Mouse (Mus musculus): Measurements from ENCODE around the gene Mep1a. TPM values are rescaled to one million over a fixed set of nuclear protein-coding genes. Genes with fewer than 3 reads are reported as not detected.
"Not testable (repeated sequence)": the region's sequence is repeated elsewhere in the genome, so short reads cannot be mapped to it uniquely, and the experiment has no call there.

Mep1a gene
- polyA plus RNA-seq (2017; shearing (Covaris generic)): not detected

- no peak for ATAC-seq
Measured at GRCm38 (mm10) chr17:43502592-43502991, at the start of gene Mep1a. Mep1a (minus strand) TSS chr17:43502812.

GRCm38 (mm10) chr17:43551122-43551630, 48.6 kb upstream of the Mep1a start:
- ATAC-seq: no peak

GRCm38 (mm10) chr17:43544040-43544439, 41.4 kb upstream of the Mep1a start:
- ATAC-seq: no peak

GRCm38 (mm10) chr17:43543539-43543938, 40.9 kb upstream of the Mep1a start, which contains the start of gene Ankrd66:
Ankrd66 (minus strand) TSS chr17:43543639.
- ATAC-seq: no peak

GRCm38 (mm10) chr17:43538767-43539166, 36.2 kb upstream of the Mep1a start:
- no peak for ATAC-seq

GRCm38 (mm10) chr17:43536841-43537240, 34.2 kb upstream of the Mep1a start:
- not testable (repeated sequence) for ATAC-seq

- ATAC-seq: no peak
Measured at GRCm38 (mm10) chr17:43534362-43535222, 32.0 kb upstream of the Mep1a start.

GRCm38 (mm10) chr17:43531192-43531591, 28.6 kb upstream of the Mep1a start:
- ATAC-seq: no peak

GRCm38 (mm10) chr17:43530507-43530906, 27.9 kb upstream of the Mep1a start:
- no peak for ATAC-seq

- ATAC-seq: no peak
Measured at GRCm38 (mm10) chr17:43520166-43520565, 17.6 kb upstream of the Mep1a start.

- ATAC-seq: no peak
Measured at GRCm38 (mm10) chr17:43518644-43519409, 16.2 kb upstream of the Mep1a start.

- ATAC-seq: no peak
Measured at GRCm38 (mm10) chr17:43510782-43511181, 8.2 kb upstream of the Mep1a start.

- no peak for ATAC-seq
Measured at GRCm38 (mm10) chr17:43504594-43504934, 2.0 kb upstream of the Mep1a start.

- no peak for ATAC-seq
Measured at GRCm38 (mm10) chr17:43503861-43504593, 1.4 kb upstream of the Mep1a start.

GRCm38 (mm10) chr17:43501631-43502030, 981 bp downstream of the Mep1a start:
- no peak for ATAC-seq

GRCm38 (mm10) chr17:43501223-43501622, 1.4 kb downstream of the Mep1a start:
- ATAC-seq: no peak

GRCm38 (mm10) chr17:43500513-43500912, 2.1 kb downstream of the Mep1a start:
- ATAC-seq: no peak

- no peak for ATAC-seq
Measured at GRCm38 (mm10) chr17:43497521-43497920, 5.1 kb downstream of the Mep1a start.

- ATAC-seq: no peak
Measured at GRCm38 (mm10) chr17:43495502-43495901, 7.1 kb downstream of the Mep1a start.

GRCm38 (mm10) chr17:43490371-43490770, 12.2 kb downstream of the Mep1a start:
- not testable (repeated sequence) for ATAC-seq

- no peak for ATAC-seq
Measured at GRCm38 (mm10) chr17:43488439-43489151, 14.0 kb downstream of the Mep1a start.

- no peak for ATAC-seq
Measured at GRCm38 (mm10) chr17:43485982-43486381, 16.6 kb downstream of the Mep1a start.
